Mouse (Mus musculus): ENCODE measurements around the gene Bend7.

Bend7 gene

DNA sequence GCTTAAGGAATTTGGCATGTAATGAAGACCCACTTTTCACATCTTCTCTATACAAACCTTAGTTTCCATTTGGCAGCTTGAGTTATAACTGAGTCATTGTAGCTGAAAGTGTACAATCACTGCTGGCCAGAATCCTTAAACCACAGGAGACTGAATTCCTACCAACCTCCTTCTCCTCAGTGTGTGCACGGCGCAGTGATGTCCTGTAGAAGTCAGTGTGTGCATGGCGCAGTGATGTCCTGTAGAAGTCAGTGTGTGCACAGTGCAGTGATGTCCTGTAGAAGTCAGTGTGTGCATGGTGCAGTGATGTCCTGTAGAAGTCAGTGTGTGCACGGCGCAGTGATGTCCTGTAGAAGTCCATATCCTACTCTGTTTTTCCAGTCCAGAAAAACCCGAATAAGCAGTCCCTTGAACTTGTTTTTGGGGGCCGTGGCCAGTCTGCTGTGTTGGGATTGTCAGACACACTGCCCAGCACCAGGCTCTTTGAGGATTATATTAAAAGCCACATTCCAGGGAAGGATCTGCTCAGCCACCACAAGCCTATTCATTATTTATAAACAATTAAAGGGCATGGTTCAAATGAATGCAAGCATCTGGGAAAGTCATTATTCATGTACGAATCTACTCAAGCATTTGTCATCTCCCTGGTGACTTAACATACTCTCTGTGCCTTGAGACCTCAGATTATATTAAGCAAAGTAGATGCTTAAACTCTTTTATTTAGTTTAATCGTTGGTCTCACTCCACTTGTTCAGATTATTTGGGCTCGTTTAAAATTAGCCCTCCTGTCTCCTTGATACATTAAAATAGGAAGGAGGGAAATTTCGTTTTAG is 65.4 kb downstream of the Bend7 start:
- DNase-seq (ENCODE audit: inconsistent ontology term), result peak; percentile 90

- no peak for DNase-seq (ENCODE audit: inconsistent ontology term)
Observed at GRCm38 (mm10) chr2:4784012-4784411, 66.4 kb downstream of the Bend7 start.

DNA sequence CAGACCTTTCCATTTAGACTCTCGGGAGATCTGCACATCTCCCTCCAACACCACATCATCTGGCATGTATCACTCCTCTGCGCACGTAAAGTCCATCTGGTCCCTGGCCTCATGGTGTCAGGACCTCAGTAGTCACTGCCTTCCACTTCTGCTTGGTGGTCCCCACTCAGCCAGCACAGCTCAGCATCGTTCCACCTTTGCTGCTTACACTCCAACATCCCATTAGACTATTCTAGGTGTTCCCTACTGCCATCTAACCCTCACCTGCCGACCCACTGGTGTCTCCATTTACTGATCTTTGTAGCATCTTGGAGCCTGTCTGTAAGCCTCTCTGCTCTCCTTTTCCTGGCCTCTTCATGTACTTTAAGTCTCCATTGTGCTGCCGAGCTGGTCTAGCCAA is 67.4 kb downstream of the Bend7 start:
- DNase-seq (ENCODE audit: inconsistent ontology term), result no peak

DNA sequence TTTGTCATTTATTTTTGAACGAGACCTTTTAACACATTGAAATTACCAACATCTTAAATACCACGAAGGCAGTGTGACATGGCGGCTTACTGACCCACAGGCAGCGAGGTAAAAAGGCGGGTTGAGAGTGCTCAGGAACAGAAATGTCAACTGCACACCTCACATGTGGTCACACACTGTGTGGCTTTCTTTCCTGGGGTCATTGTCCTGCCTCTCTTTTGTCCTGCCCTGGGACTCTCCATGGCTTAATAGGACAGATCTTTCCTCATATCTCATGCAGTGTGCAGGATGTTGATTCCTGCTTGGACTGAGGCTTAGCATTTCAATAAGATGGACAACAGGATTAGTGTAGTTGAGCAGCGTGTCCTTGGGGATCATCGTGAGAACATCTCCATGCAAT is 69.6 kb downstream of the Bend7 start:
- DNase-seq (ENCODE audit: inconsistent ontology term), result no peak

DNA sequence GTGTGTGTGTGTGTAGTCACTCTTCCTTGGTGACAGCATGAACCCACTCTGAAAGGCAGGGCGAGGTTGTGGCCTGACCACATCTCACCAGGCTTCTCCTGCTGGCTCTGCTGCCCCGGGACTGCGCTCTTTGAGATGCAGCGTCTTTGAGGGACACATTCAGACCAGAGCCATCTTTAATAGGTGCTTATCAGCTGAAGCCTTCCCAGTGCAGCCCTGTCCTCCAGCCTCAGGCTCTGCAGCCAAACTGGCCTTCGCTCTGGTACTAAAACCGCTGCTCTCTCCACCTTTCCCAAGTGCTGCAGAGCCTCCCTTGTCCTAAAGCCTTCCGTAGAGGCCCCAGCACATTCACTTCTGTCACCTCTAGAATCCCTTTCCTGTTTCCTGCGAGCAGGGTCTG is 74.0 kb downstream of the Bend7 start:
- DNase-seq (ENCODE audit: inconsistent ontology term), result no peak

- DNase-seq (ENCODE audit: inconsistent ontology term), result no peak
Observed at GRCm38 (mm10) chr2:4792554-4792953, 74.9 kb downstream of the Bend7 start.

- no peak for DNase-seq (ENCODE audit: inconsistent ontology term)
Observed at GRCm38 (mm10) chr2:4802395-4803176, 85.0 kb downstream of the Bend7 start.

DNA sequence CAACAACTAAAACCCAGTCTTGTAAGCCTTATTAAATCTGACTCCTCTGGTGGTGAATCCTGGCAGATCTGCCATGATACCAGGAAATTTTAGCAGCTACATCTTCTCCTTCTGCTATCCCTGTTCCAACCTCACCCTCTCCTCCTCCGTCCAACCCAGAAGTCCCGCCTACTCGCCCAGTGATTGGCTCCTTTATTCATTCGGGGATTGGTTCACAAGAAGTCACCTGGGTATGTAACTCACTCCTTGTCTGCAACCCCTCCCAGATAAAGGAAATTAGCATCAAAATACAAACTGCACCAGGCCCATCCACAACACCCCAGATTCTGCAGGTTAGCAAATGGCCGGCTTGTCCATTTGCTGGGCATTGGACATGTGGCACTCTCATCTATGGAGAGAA is 98.7 kb downstream of the Bend7 start:
- DNase-seq (ENCODE audit: inconsistent ontology term), result no peak

GRCm38 (mm10) chr2:4817678-4818077 is 100.0 kb downstream of the Bend7 start:
- no peak for DNase-seq (ENCODE audit: inconsistent ontology term)

GRCm38 (mm10) chr2:4820230-4820629 is 102.6 kb downstream of the Bend7 start:
- no peak for DNase-seq (ENCODE audit: inconsistent ontology term)

DNA sequence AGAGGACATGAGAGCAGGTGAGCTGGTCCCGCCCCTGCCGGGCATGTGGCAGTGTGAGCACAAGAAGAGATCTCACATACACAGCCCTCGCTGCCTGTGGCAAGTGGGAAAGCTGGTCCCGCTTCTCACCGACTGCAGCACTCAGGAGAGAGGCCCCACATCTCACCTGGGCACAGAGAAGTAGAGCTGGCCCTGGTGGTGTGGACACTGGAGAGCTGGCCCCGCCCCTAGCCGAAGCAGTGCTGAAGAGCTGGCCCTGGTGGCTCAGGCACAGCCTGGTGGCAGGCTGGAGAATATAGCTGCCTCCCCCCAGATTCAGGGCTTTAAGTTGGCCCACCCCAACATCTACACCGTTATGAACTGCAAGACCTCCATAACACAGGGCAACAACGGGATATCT is 106.4 kb downstream of the Bend7 start:
- DNase-seq (ENCODE audit: inconsistent ontology term), result no peak

DNA sequence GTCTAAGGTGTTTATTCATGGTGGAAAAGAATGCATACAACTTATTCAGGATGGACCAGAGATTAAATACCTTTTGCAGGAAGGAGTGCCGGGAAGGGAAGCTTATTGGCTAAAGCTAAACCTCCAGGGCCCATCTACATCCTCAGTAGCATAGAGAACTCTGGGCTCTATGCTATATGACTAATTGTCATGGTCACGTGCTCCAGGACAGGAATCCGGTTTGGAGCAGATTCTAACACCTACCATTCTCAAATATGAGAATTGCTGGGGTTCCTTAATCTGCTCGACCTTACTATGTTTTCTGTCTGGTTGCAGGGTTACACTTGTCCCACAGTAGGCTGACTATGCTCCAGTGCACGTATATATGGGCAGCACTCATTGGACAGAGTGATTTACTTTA is 110.4 kb downstream of the Bend7 start:
- DNase-seq (ENCODE audit: inconsistent ontology term), result no peak

GRCm38 (mm10) chr2:4828446-4828997 is 110.9 kb downstream of the Bend7 start:
- no peak for DNase-seq (ENCODE audit: inconsistent ontology term)

GRCm38 (mm10) chr2:4829007-4829406 is 111.4 kb downstream of the Bend7 start:
- no peak for DNase-seq (ENCODE audit: inconsistent ontology term)

DNA sequence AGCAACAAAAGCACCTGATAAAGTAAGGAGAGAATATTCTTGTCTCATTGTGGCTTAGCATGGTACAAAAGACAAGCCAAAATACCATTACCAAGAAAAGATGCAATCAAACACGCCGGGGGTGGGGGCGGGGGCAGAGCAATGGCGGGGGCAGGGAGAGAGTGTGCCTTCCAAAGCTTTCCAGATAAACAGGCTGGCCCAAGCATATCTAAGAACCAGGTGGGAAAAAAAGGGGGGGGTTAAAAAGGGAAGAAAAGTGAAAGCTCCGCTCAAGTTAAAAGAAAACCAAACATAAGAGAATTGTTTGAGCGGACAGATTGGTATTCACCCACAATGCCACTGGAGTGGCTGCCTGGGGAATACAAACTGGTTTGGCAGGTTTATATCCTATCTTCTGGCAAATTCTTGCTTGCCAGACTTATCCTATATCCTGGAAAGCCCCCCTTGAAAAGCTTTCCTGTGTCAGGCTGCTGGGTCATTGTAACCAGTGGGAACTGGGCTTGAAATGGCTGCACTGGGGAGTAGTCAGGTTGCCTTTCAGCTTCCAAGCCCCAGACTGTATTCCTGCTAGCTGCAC is 111.9 kb downstream of the Bend7 start:
- DNase-seq (ENCODE audit: inconsistent ontology term), result no peak

GRCm38 (mm10) chr2:4831493-4831892 is 113.9 kb downstream of the Bend7 start:
- DNase-seq (ENCODE audit: inconsistent ontology term), result no peak

DNA sequence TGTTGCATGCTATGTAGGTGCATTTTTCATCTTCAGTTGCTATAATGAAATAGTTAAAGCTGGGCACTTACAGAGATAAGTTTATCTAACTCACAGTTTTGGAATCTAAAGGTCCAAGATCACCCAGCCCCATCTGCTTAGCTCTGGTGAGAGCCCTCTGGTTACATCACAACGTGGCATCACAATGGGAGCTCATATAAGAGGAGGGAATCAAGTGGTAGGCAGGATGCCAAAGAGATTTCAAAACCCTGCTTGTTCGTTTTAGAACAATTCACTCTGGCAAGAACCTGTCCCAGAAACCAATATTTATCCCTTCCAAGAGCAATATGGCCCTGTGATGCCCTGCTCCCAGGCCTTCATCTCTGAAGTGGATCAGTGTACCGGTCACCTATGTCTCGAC is 114.5 kb downstream of the Bend7 start:
- DNase-seq (ENCODE audit: inconsistent ontology term), result no peak

DNA sequence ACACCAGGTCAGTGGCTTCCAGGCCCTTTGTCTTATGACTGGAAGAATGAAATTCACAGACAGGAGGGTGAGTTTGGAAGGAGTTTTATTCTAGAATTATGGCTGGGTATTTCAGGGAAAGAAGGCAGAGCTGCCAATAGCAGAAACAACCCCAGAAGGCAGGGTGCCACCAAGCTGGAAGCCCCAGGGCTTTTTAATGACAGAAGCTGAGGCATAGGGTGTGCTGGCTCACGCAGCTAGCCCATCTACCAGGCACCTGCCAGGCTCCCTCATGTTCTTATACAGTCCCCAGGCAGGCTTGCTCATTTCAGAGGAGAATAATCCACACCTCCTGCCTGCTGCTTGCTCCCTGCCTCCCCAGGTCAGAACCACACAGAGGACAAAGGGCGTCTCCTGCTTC is 131.8 kb downstream of the Bend7 start:
- no peak for DNase-seq (ENCODE audit: inconsistent ontology term)
